Mouse (Mus musculus) embryonic facial prominence, embryonic 11.5 days (tissue): ENCODE measurements around the gene Ift46. TPM values are rescaled to one million over a fixed set of nuclear protein-coding genes. Genes with fewer than 3 reads are reported as not detected.

Experiments
- ATAC-seq: fragments of 200-750 bp; cut with Nextera tagmentation; replicated peaks from 2 replicates; pipeline ENCODE4 v1.8.0; 2017; ENCODE audit warnings: low read depth; ENCODE audit not compliant: insufficient number of reproducible peaks, low FRiP score, low TSS enrichment
- DNase-seq: peaks from one replicate; pipeline ENCODE4 v3.0.0-alpha.2; 2015; ENCODE audit warnings: low spot score
- H3K27ac ChIP-seq: fragments of 300-500 bp; sonication (generic); replicated peaks from 2 replicates; pipeline ENCODE4 v1.5.1; 2014; ENCODE audit warnings: mild to moderate bottlenecking, low read depth, low read length, control low read depth
- H3K27me3 ChIP-seq: fragments of 300-500 bp; sonication (generic); 2 replicates; pipeline ENCODE4 v1.6.1; 2014; ENCODE audit warnings: mild to moderate bottlenecking, low read length, moderate library complexity, mixed read lengths; ENCODE audit not compliant: control insufficient read depth, insufficient read depth
- H3K36me3 ChIP-seq: fragments of 300-500 bp; sonication (generic); replicated peaks from 2 replicates; pipeline ENCODE4 v1.6.1; 2014; ENCODE audit warnings: low read depth, mild to moderate bottlenecking, low read length, moderate library complexity, mixed read lengths; ENCODE audit not compliant: control insufficient read depth, insufficient read depth
- H3K4me1 ChIP-seq: fragments of 300-500 bp; sonication (generic); 2 replicates; pipeline ENCODE4 v1.6.1; 2014; ENCODE audit warnings: low read length, mixed read lengths; ENCODE audit not compliant: control insufficient read depth, insufficient read depth
- H3K4me2 ChIP-seq: fragments of 300-500 bp; sonication (generic); 2 replicates; pipeline ENCODE4 v1.6.1; 2014; ENCODE audit warnings: low read depth, mild to moderate bottlenecking, control low read depth, low read length, moderate library complexity
- H3K4me3 ChIP-seq: fragments of 300-500 bp; sonication (generic); 2 replicates; pipeline ENCODE4 v1.5.1; 2014; ENCODE audit warnings: low read depth, low read length, control low read depth
- H3K9ac ChIP-seq: fragments of 300-500 bp; sonication (generic); replicated peaks from 2 replicates; pipeline ENCODE4 v1.6.1; 2014; ENCODE audit warnings: mild to moderate bottlenecking, control low read depth, low read length
- H3K9me3 ChIP-seq: fragments of 300-500 bp; sonication (generic); replicated peaks from 2 replicates; pipeline ENCODE4 v1.6.1; 2016; ENCODE audit warnings: mild to moderate bottlenecking, low read length, inconsistent platforms, mixed read lengths; ENCODE audit not compliant: control insufficient read depth
- WGBS: fragments of 180-500 bp; shearing (Covaris S2); extraction: QIAGEN DNeasy Blood & Tissue Kit; methylation state at CpG from one replicate; pipeline ENCODE4 v1.1.7; 2014; 5-methylcytosine and 5-hydroxymethylcytosine counted together
- polyA plus RNA-seq: library from polyadenylated mRNA; unstranded; fragments of >200 nt; fragmentation: Nextera tagmentation; extraction: Ambion mirVana; gene quantifications from 2 replicates; pipeline ENCODE4 v1.2.1, GENCODE M21; 2014

Ift46 gene
- polyA plus RNA-seq, 1 experiment from 2014 or later, result 142 TPM

GRCm38 (mm10) chr9:44830506-44830905, 62.8 kb downstream of the Ift46 start:
- H3K9me3 ChIP-seq, result no peaks in the 10 kb centered on the region
- no peak overlapping the region for H3K9ac ChIP-seq
- no peaks in the 10 kb centered on the region for H3K4me1 ChIP-seq
- DNase-seq (no peak), ATAC-seq (no peak)
- no peak overlapping the region for H3K4me2 ChIP-seq
- 86% methylated on average over 2 of the region's 2 CpGs for WGBS
- H3K27me3 ChIP-seq, result no peaks in the 10 kb centered on the region
- H3K27ac ChIP-seq, result no peak overlapping the region
- H3K36me3 ChIP-seq, result peaks cover 22% of the 10 kb centered on the region
- H3K4me3 ChIP-seq, result no peak overlapping the region

DNA sequence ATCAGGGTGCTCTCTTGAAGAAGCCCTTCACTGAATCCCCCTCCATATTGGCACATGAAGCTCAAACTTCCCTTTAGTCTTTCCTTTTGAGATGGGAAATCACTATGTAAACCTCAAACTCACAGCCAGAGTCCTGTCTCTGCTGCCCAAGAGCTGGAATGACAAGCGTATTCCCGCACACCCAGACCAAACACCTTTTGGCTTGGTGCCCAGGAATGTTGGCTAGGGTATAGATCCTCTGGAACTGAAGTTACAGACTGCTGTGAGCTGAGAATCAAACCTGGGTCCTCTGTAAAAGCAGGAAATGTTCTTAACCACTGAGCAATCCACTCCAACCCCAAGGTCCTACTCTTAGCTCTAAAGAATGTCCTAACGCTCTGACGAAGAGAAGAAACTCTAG, 64.6 kb downstream of the Ift46 start:
- Histone ChIP-seq H3K36me3 (peaks cover 22% of the 10 kb centered on the region), H3K4me3 (no peak overlapping the region), H3K9me3 (no peaks in the 10 kb centered on the region), H3K4me1 (no peaks in the 10 kb centered on the region), H3K4me2 (no peak overlapping the region), H3K9ac (no peak overlapping the region), H3K27me3 (no peaks in the 10 kb centered on the region), H3K27ac (no peak overlapping the region)
- 89% methylated on average over 4 of the region's 4 CpGs for WGBS
- ATAC-seq, result no peak
- DNase-seq, result no peak

- H3K9me3 ChIP-seq, result no peaks in the 10 kb centered on the region
- H3K27me3 ChIP-seq, result no peaks in the 10 kb centered on the region
- no peak overlapping the region for H3K9ac ChIP-seq
- DNase-seq (peak; percentile 80), ATAC-seq (no peak)
- 56% methylated on average over 7 of the region's 7 CpGs for WGBS
- H3K4me2 ChIP-seq, result no peak overlapping the region
- H3K4me3 ChIP-seq, result no peak overlapping the region
- H3K27ac ChIP-seq, result no peak overlapping the region
- H3K4me1 ChIP-seq, result no peaks in the 10 kb centered on the region
- H3K36me3 ChIP-seq, result peaks cover 26% of the 10 kb centered on the region
These were observed 68.7 kb downstream of the Ift46 start for GRCm38 (mm10) chr9:44836439-44836838.

- Histone ChIP-seq H3K27me3 (no peaks in the 10 kb centered on the region), H3K9me3 (no peaks in the 10 kb centered on the region), H3K27ac (no peak overlapping the region), H3K4me2 (no peak overlapping the region), H3K4me3 (no peak overlapping the region), H3K9ac (no peak overlapping the region), H3K36me3 (peaks cover 24% of the 10 kb centered on the region), H3K4me1 (no peaks in the 10 kb centered on the region)
- WGBS, result 90% methylated on average over 10 of the region's 10 CpGs
- no peak for ATAC-seq
- peak; percentile 41 for DNase-seq
These were observed 73.5 kb downstream of the Ift46 start for GRCm38 (mm10) chr9:44841241-44841640.

Other genes starting within 250 kb of the Ift46 start
- 0.13 and 0.31 TPM in 2 replicates for gene Cxcr5, start 206.0 kb upstream of the Ift46 start, polyA plus RNA-seq
- gene Ddx6, start 163.0 kb upstream of the Ift46 start, polyA plus RNA-seq, result 14.0 and 15.4 TPM in 2 replicates
- not detected in 2 replicates for gene Treh, start 94.7 kb upstream of the Ift46 start, polyA plus RNA-seq
- gene Phldb1, start 32.7 kb upstream of the Ift46 start, polyA plus RNA-seq, result 27.8 and 30.0 TPM in 2 replicates
- 208 and 223 TPM in 2 replicates for gene Arcn1, start 63 bp upstream of the Ift46 start, polyA plus RNA-seq
- 1.2 and 1.4 TPM in 2 replicates for gene Tmem25, start 31.4 kb downstream of the Ift46 start, polyA plus RNA-seq
- not detected in 2 replicates for gene Ttc36, start 35.2 kb downstream of the Ift46 start, polyA plus RNA-seq
- 9.8 and 12.2 TPM in 2 replicates for gene Kmt2a, start 113.4 kb downstream of the Ift46 start, polyA plus RNA-seq
- gene Atp5l, start 152.8 kb downstream of the Ift46 start, polyA plus RNA-seq, result 572 and 583 TPM in 2 replicates
- 31.3 and 34.3 TPM in 2 replicates for gene Ube4a, start 197.7 kb downstream of the Ift46 start, polyA plus RNA-seq
- not detected in 2 replicates for gene Cd3g, start 212.5 kb downstream of the Ift46 start, polyA plus RNA-seq
- not detected in 2 replicates for gene Cd3d, start 213.9 kb downstream of the Ift46 start, polyA plus RNA-seq
- not detected in 2 replicates for gene Cd3e, start 241.7 kb downstream of the Ift46 start, polyA plus RNA-seq